Mouse (Mus musculus) lung, embryonic 14.5 days (tissue): ENCODE measurements around the gene Camk2d. TPM values are rescaled to one million over a fixed set of nuclear protein-coding genes. Genes with fewer than 3 reads are reported as not detected.
A peak's percentile ranks its signal among the peaks of the same experiment; 100 is the strongest.

Source experiments
- ATAC-seq: fragments of 200-750 bp; cut with Nextera tagmentation; 2 replicates; pipeline ENCODE4 v1.8.0; 2017; ENCODE audit warnings: mild to moderate bottlenecking, moderate TSS enrichment, moderate library complexity; ENCODE audit not compliant: insufficient read depth
- DNase-seq: peaks from one replicate; pipeline ENCODE4 v3.0.0-alpha.2; 2015
- H3K27ac ChIP-seq: fragments of 300-500 bp; sonication (generic); 2 replicates; pipeline ENCODE4 v1.5.1; 2014; ENCODE audit warnings: low read depth, mild to moderate bottlenecking, moderate library complexity
- H3K27me3 ChIP-seq: fragments of 300-500 bp; sonication (generic); 2 replicates; pipeline ENCODE4 v1.6.1; 2014; ENCODE audit warnings: low read length, control low read depth; ENCODE audit not compliant: insufficient read depth
- H3K36me3 ChIP-seq: fragments of 300-500 bp; sonication (generic); 2 replicates; pipeline ENCODE4 v1.6.1; 2014; ENCODE audit warnings: control low read depth; ENCODE audit not compliant: insufficient read depth
- H3K4me1 ChIP-seq: fragments of 300-500 bp; sonication (generic); 2 replicates; pipeline ENCODE4 v1.6.1; 2014; ENCODE audit warnings: antibody characterized with exemption, control low read depth; ENCODE audit not compliant: insufficient read depth
- H3K4me2 ChIP-seq: fragments of 300-500 bp; sonication (generic); 2 replicates; pipeline ENCODE4 v1.6.1; 2014; ENCODE audit warnings: mild to moderate bottlenecking
- H3K4me3 ChIP-seq: fragments of 300-500 bp; sonication (generic); 2 replicates; pipeline ENCODE4 v1.5.1; 2014; ENCODE audit warnings: low read depth, low read length
- H3K9ac ChIP-seq: fragments of 300-500 bp; sonication (generic); 2 replicates; pipeline ENCODE4 v1.6.1; 2014
- H3K9me3 ChIP-seq: fragments of 300-500 bp; sonication (generic); 2 replicates; pipeline ENCODE4 v1.6.1; 2016; ENCODE audit warnings: low read depth, low read length, control low read depth
- CTCF ChIP-seq: IDR thresholded peaks from 2 replicates; pipeline ENCODE4 v1.5.1; 2016; ENCODE audit warnings: antibody characterized with exemption, low read depth
- WGBS: fragments of 180-500 bp; shearing (Covaris S2); extraction: QIAGEN DNeasy Blood & Tissue Kit; methylation state at CpG from one replicate; pipeline ENCODE4 v1.1.7; 2014; 5-methylcytosine and 5-hydroxymethylcytosine counted together
- polyA plus RNA-seq: library from polyadenylated mRNA; unstranded; fragments of >200 nt; fragmentation: Nextera tagmentation; extraction: Ambion mirVana; gene quantifications from 2 replicates; pipeline ENCODE4 v1.2.1, GENCODE M21; 2014

The Camk2d gene
- polyA plus RNA-seq, 1 experiment from 2014 or later: 43.2 TPM

DNA sequence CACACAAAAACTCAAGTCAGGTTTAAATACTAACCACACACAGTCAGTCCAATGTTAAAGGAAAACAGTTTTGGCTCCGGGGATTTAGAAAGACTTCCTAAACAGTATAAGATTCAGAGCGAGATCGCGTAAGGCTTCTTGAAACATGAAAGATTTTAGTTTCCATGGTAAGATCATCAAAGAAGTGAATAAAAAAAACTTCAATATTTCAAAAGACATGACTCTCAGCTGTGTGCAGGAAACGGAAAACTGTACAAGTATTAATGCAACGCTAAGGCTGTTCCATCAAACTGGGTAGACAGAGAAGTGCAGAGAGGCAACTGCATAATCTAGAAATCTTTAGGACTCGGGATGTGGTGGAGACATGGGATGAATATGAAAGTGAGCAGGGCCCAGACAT lies 6.5 kb upstream of the Camk2d start:
- H3K36me3 ChIP-seq: no peaks in the 10 kb centered on the region
- H3K27me3 ChIP-seq: no peaks in the 10 kb centered on the region
- H3K9me3 ChIP-seq: no peaks in the 10 kb centered on the region
- no peaks in the 10 kb centered on the region for H3K4me1 ChIP-seq
- H3K4me3 ChIP-seq: no peak overlapping the region
- no peak for DNase-seq
- no peak for TF ChIP-seq CTCF
- no peak for ATAC-seq
- no peak overlapping the region for H3K27ac ChIP-seq
- H3K9ac ChIP-seq: no peak overlapping the region
- H3K4me2 ChIP-seq: no peak overlapping the region
- WGBS: 89% methylated on average over 7 of the region's 7 CpGs

DNA sequence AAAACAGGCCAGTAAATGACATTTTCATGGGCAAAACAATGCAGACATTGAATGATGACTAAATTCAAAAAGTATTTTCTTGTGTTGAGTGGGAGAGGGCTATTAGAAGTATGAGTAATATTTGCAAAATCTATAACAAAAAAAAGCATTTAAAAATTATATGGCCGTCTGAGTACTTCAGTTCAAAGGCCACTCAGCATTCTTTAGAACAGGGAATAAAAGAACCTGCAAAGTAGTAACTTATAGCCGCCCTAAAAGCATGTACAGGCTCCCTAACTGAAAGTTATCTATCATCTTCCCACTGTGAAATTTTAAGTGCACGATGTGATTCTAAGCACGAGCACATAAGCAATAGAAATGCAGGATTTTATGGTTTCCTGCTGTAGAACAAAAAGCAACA lies 646 bp upstream of the Camk2d start:
- ATAC-seq (no peak), DNase-seq (no peak)
- H3K4me1 ChIP-seq: peaks cover 6% of the 10 kb centered on the region; the same call in 1 of the 2 replicates
- H3K27ac ChIP-seq: peak overlapping the region; percentile 99
- H3K27me3 ChIP-seq: no peaks in the 10 kb centered on the region
- 0 out of 2 replicates have a peak, but pooled peaks cover under 1% of the 10 kb centered on the region for H3K36me3 ChIP-seq
- H3K4me3 ChIP-seq: no peak overlapping the region
- peak overlapping the region; percentile 95 for H3K4me2 ChIP-seq
- H3K9me3 ChIP-seq: no peaks in the 10 kb centered on the region
- H3K9ac ChIP-seq: no peak overlapping the region
- TF ChIP-seq CTCF: no peak
- WGBS: 53% methylated on average over 4 of the region's 4 CpGs

DNA sequence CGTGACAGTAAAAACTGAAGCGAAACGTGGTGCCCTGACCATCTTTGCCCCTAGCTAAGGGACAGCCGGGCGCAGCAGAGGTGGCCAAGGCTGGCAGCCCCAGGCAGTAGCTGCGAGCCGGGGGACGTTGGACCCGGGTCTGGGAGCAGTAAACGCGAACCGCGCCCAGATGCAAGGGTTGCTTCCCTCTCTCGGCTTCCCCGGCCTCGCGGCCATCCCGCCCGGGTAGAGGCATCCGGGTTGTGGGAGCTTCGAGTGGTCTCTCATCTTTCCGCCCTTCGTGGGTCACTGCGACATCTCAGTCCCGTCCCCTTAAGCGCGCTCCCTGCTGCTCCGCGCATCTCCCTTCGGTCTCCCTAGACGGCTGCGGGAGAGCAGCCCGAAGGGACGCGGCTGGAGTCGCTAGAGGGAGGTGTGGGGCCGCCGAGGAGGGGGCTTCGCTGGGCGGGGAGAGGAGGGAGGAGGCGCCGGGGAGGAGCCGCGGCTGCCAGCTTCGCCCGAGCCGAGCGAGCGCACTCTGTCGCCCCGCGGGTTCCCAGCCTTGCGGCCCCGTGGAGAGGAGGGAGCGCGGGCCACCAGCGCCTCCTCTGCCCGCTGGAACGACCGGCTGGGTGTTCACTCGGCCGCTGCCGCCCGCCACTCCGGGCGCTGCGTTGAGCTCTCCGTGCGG lies 524 bp downstream of the Camk2d start:
- H3K4me2 ChIP-seq: peak overlapping the region; percentile 95
- H3K36me3 ChIP-seq: peaks cover 4% of the 10 kb centered on the region
- ATAC-seq (peak; percentile 95), DNase-seq (peak; percentile 93)
- H3K4me3 ChIP-seq: peak overlapping the region; percentile 80
- H3K27me3 ChIP-seq: no peaks in the 10 kb centered on the region
- TF ChIP-seq CTCF: peak; percentile 72
- H3K9me3 ChIP-seq: no peaks in the 10 kb centered on the region
- H3K27ac ChIP-seq: peak overlapping the region; percentile 99
- WGBS: 0% methylated on average over 46 of the region's 69 CpGs
- peak overlapping the region; percentile 90 for H3K9ac ChIP-seq
- H3K4me1 ChIP-seq: peaks cover 6% of the 10 kb centered on the region; the same call in 1 of the 2 replicates

DNA sequence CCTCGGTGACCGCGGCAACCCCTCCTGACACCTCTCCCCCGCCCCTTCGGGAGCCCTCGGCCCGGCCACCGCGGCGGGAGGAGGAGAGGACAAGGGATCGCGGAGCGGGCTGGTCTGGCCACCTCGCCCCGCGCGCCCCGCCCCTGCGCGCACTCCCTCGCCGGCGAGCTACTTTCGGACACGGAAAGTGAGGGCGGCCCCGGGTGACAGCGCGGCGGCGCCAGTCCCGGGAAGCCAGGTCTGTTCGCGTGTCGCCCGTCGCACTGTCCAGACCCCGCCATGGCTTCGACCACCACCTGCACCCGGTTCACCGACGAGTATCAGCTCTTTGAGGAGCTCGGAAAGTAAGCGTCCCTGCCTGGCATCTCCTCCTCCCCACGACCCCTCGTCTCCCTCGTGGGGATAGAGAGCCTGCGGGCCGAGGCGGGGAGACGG lies 1.1 kb downstream of the Camk2d start:
- under 1% methylated on average over 41 of the region's 51 CpGs for WGBS
- DNase-seq: no peak

DNA sequence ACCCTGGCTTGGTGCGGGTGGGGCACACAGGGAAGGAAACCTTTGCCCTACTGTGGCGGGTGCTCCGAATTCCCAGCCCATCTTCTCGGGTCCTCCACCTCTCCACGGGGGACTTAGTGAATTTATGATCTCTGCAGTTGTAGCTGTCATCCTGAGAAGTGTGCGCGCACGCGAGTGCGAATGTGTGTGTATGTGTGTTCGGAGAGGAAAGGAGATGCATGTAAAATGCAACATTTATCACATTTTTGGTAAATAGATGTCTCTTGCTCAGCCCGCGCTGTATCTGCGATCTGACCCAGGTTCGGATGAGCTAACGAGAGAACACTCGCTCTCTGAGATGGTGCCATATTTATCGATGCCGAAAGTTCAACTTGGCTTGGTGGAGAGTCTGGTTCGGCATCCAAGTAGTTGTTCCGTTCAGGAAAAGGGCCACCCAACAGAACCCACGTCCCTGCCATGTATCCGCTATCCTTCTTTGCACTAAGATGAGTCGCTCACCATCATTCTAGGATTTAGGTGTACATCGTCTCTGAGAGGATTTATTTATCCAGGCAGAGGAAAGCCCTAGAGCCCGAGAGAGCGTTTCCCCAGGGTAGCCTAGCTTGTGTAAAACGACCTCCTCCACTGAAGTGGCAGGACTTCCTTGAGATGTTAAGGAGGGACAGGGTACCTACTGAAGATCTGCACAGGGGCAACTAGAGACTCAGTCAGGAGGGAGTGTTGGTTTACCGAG lies 1.7 kb downstream of the Camk2d start:
- H3K4me1 ChIP-seq: peaks cover 6% of the 10 kb centered on the region; the same call in 1 of the 2 replicates
- TF ChIP-seq CTCF: no peak
- H3K4me2 ChIP-seq: peak overlapping the region; percentile 95
- peak overlapping the region; percentile 99 for H3K27ac ChIP-seq
- under 1% methylated on average over 29 of the region's 29 CpGs for WGBS
- no peaks in the 10 kb centered on the region for H3K9me3 ChIP-seq
- H3K9ac ChIP-seq: peak overlapping the region; percentile 90
- DNase-seq (peak; percentile 51), ATAC-seq (no peak)
- H3K27me3 ChIP-seq: no peaks in the 10 kb centered on the region
- H3K4me3 ChIP-seq: peak overlapping the region; percentile 80
- H3K36me3 ChIP-seq: peaks cover 7% of the 10 kb centered on the region

More for the DNA sequence above, 1.1 kb downstream of the Camk2d start:
- ATAC-seq: peak; percentile 70
- peaks cover 6% of the 10 kb centered on the region; the same call in 1 of the 2 replicates for H3K4me1 ChIP-seq
- peak overlapping the region; percentile 99 for H3K27ac ChIP-seq
- no peaks in the 10 kb centered on the region for H3K9me3 ChIP-seq
- no peak; the same call in 1 of the 2 replicates for TF ChIP-seq CTCF
- H3K4me2 ChIP-seq: peak overlapping the region; percentile 95
- H3K27me3 ChIP-seq: no peaks in the 10 kb centered on the region
- peak overlapping the region; percentile 80 for H3K4me3 ChIP-seq
- peaks cover 7% of the 10 kb centered on the region for H3K36me3 ChIP-seq
- peak overlapping the region; percentile 90 for H3K9ac ChIP-seq

DNA sequence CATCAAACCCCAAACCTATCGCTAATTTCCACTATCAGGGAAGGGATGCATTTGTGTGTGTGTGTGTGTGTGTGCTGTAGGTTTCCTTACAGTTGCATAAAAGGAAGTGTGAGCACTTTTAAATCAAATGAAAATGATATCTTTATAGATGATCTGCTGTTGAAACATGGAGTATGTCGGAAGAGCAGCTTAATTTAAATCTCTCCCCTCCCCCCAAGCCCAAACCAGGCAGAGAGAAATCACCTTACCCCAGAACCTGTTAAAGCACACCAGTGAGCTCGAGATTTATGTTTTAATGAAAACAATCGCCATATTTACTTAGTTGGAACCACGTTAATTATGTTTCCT lies 2.2 kb downstream of the Camk2d start:
- Histone ChIP-seq H3K27me3 (no peaks in the 10 kb centered on the region), H3K36me3 (peaks cover 7% of the 10 kb centered on the region), H3K4me2 (peak overlapping the region; percentile 95), H3K4me1 (peaks cover 6% of the 10 kb centered on the region; the same call in 1 of the 2 replicates), H3K9me3 (no peaks in the 10 kb centered on the region), H3K27ac (no peak overlapping the region), H3K4me3 (peak overlapping the region; percentile 80), H3K9ac (peak overlapping the region; percentile 90)
- TF ChIP-seq CTCF: no peak
- no peak for ATAC-seq
- under 1% methylated on average over 5 of the region's 5 CpGs for WGBS
- no peak for DNase-seq

DNA sequence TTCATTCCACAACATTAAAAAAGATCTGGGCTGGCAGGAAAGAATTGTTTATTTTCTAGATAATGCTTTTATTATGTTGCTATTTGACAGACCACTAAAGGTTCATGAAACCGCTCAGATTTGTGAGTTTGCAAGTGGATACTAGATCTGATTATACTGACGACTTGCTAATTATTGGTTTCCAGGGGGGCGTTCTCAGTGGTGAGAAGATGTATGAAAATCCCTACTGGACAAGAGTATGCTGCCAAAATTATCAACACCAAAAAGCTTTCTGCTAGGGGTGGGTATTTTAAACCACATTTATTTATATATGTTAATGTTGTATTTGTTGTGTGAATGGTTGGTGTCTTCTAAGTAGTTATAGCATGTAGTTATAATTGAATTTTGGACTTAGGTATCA lies 2.8 kb downstream of the Camk2d start:
- ATAC-seq: no peak
- peak overlapping the region; percentile 80; the same call in 1 of the 2 replicates for H3K4me3 ChIP-seq
- H3K9me3 ChIP-seq: no peaks in the 10 kb centered on the region
- no peak for TF ChIP-seq CTCF
- WGBS: 52% methylated on average over 3 of the region's 3 CpGs
- peaks cover 7% of the 10 kb centered on the region for H3K36me3 ChIP-seq
- no peaks in the 10 kb centered on the region for H3K27me3 ChIP-seq
- no peak overlapping the region for H3K27ac ChIP-seq
- H3K9ac ChIP-seq: no peak overlapping the region
- H3K4me2 ChIP-seq: peak overlapping the region; percentile 95
- DNase-seq: no peak
- H3K4me1 ChIP-seq: peaks cover 6% of the 10 kb centered on the region; the same call in 1 of the 2 replicates
